Mouse (Mus musculus) hematopoietic stem cell, adult 5-6 weeks (primary cell): Measurements from ENCODE around the gene Rab3b. TPM values are rescaled to one million over a fixed set of nuclear protein-coding genes. Genes with fewer than 3 reads are reported as not detected.

ENCODE experiments used
- ATAC-seq, 2 experiments: fragments of 125-278 bp in 1 of 2; replicated peaks in 1 of 2; 2 replicates each; pipeline ENCODE4 v1.8.0; 2016 to 2017; ENCODE audit warnings: inconsistent platforms in 2 of 2, mild to moderate bottlenecking in 2 of 2, moderate number of reproducible peaks in 2 of 2, low read depth in 1 of 2, moderate TSS enrichment in 1 of 2; ENCODE audit not compliant: low FRiP score in 2 of 2, poor library complexity in 2 of 2, severe bottlenecking in 2 of 2, insufficient read depth in 1 of 2, low TSS enrichment in 1 of 2
- total RNA-seq: library from RNA; stranded (forward); fragments of 172-1452, 232-1000 nt; gene quantifications from 2 replicates; pipeline ENCODE4 v1.2.3, GENCODE M21; 2017

Rab3b gene
- total RNA-seq, 1 experiment from 2014 or later = not detected

DNA sequence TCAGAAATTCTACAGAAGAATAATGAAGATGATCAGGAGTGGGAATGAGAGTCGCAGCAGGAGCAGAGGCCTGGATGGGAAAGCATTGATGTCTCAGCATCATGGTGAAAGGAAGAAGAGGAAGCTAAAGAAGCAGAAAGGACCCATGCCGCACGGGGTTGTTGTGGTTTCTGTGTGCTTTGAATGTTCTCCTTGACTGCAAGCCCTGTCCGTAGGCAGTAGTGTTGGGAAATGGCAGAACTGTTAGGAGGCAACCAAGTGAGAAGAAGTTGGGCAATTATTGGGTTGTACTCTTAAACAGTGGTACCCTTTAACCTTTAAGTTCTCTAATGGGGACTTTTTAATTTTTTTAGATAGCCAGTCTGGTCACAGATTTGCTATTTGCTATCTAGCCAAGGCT lies 56.0 kb downstream of the Rab3b start:
- no peak; a peak in 1 of 4 replicates for ATAC-seq

DNA sequence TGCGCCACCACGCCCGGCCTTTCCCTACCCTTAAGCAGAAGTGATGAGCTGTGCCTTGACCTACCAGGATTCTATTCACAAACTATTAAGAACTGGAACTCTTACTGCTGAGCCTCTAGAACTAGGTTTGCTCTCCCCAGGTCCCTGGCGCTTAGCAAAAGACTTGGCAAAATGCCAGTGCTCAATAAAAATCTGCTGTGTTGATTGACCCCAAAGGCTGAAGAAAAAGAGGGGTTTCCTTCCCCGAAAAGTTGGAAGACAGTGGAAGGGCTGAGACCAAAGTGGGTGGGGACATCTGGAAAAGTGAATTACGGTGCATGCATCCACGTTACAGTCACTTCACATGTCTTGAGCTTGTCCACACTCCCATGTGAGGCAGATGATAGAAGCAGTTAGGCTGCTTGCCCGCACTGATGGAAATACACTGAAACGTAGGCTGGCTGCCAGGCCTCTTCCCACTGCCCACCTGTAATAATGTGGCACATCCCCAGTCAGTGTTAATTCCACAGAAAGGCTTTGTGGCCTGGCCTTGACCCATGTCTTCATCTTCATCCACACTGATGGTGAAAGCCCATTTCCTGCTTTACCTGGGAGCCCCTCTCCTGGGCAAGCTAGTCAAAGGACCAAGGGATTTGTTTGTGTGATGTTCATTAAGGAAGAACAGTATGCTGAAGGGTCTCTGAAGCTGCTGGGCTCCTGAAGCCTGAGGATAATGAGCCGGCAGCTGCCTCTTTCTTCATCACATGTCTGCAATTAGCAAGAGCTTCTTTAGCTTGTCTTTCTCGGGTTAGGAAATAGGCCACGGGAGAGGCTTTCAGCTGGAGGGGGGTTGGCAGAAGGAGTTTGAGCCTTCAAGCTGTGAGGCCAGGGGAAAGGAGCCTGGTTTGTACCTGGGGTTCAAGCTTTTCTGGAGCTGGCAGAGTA lies 59.2 kb downstream of the Rab3b start:
- ATAC-seq = no peak

DNA sequence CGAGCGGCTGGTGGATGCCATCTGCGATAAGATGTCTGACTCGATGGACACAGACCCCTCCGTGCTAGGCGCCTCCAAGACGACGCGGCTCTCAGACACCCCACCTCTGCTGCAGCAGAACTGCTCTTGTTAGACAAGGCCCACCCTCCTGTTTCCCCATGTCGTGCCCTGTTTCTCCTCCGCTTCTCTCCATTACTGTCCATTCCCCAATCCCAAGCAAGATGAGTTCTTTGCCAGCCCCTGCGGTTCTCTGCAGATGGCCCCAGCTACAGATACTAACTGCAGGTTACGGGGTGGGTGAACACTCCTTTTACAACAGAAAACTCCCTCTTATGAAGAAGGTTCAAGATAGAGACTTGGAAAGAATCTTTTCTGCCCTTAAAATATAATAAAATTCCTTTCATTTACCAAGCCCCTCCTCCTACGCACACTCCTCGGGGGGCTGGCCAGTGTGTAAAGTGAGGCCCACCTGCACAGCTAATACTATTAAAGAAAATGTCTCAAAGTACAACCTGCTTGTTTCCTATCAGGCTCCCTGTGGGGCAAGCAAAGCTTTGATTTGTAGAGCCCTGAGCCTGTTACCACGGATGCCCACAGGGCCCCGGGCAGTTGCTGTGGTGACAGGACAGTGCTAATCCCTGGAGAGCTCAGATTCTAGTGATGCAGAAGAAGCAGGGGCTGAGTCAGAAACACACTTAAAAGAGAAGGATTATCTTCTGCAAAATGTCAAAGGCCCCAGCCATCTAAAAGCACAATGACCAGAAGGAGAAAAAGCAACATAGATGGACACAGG lies 62.0 kb downstream of the Rab3b start:
- no peak for ATAC-seq

DNA sequence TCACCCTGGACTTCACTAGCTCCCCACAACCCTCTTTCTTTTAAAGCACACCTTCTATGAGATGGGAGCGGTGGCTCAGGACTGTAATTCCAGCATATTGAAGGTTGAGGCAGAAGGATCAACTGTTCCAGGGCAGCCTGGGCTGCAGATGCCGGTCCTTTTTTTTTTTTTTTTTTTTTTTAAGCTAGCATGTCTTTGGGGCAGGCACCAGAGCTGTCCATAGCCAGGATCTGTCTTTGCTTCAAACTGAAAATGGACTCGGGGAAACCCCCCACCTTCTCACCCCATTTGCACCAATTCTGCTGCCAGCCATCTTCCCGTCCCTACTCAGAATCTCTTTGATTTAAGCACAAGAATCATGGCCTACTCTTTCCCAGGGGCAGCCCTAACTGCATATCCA lies 63.3 kb downstream of the Rab3b start:
- no peak for ATAC-seq

DNA sequence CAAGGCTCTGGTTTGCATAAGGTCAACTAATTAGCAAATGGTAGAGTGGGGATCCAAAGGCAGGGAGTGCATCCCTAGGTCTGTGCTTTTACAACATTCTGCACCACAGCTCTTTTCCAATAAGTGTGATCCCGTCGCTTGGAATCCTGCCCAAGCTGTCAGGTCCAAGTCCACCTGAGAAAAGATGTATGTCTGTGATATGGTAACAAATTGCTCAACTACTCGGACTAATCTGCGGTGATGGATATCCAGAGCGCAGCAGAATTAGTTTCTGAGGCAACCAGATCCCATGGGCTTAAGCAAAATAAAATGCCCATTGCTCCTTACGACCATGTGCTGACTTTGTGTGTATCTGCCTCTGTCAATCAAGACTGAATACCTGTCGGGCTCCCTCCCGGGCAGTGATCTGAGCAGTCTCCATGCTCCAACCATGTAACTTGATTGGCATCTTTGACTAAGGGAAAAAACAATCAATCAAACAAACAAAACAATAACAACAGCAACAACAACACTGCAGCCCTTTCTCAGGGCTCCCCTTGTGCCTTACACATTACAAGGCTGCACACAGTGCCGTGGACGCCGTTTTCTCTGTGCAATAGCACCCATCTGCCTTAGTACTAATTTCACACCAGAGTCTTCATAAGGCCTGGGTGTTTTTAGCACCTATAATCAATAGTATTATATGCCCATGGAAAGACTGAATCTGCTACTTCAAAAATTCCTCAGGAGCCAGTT lies 64.3 kb downstream of the Rab3b start:
- ATAC-seq = no peak

DNA sequence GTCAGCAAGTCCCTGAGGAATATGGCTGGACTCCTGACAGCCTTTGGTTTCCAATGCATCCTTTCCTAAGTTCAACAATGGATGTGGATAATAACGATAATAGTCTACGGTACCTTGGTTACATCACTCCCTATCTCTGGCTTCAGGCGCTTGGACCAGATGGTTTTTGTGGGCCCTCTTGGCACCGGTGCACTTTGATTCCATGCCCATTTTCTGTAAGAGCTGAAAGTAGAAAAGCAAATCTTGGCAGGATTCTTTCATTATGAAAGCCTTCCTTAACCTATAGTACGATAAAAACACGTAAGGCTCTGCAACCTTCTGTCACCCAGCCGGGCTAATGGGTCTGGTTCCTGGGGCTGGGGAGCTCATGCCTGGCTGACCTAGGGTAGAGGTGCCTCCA lies 70.3 kb downstream of the Rab3b start:
- ATAC-seq = no peak

DNA sequence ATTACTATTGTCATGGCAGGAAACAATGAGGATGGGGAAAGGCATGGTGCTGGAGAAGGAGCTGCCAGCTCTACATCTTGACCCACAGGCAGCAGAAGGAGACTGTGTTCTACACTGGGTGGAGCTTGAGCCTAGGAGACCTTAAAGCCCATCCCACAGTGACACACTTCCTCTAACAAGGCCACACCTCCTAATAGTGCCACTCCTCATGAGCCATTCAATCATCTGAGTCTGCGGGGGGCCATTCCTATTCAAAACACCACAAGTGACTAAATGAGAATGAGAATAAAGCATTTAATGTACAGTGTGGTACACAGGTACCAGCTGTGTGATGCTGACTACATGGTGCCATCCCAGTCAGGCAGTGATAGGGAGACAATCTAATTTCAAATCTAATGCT lies 71.3 kb downstream of the Rab3b start:
- ATAC-seq = no peak

DNA sequence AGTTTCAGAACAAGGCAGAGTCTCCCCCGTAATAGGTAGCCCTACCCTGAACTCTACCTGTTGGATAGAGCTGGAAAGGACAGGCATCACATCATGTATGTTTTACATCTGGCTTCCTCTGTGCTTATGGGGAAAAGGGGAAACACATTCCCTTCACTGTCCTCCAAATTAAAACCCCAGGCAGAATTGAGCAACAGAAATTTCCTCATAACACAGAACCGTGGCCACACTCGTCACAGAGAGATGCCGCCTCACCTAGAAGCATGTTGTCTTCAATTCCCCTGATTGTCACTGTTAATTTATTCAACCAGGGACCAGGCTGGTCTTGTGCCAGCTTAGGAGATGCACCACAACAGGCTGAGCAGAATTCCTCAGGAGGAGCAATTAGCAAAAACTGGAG lies 72.8 kb downstream of the Rab3b start:
- ATAC-seq = peak in 1 of 2 experiments; percentile 17; a peak in 1 of 4 replicates

DNA sequence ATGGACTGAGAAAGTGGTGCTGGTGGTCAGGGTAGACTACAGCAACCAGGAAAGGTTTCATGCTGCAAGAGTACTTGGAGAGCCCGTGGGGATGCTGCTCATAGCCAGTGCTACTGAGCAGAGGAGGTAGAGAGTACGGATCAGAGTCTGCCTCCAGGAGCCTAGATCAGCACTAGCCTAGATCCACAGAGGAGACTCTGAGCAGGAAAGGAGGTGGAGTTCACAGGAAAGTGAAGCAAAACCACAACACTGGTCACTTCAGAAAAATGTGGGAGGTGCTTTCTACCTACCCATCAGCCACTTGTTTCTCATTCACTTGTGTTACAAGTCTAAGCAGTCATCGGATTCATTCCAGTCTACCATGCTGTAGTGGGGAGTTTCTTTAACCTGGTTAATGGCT lies 80.8 kb downstream of the Rab3b start:
- ATAC-seq = no peak

DNA sequence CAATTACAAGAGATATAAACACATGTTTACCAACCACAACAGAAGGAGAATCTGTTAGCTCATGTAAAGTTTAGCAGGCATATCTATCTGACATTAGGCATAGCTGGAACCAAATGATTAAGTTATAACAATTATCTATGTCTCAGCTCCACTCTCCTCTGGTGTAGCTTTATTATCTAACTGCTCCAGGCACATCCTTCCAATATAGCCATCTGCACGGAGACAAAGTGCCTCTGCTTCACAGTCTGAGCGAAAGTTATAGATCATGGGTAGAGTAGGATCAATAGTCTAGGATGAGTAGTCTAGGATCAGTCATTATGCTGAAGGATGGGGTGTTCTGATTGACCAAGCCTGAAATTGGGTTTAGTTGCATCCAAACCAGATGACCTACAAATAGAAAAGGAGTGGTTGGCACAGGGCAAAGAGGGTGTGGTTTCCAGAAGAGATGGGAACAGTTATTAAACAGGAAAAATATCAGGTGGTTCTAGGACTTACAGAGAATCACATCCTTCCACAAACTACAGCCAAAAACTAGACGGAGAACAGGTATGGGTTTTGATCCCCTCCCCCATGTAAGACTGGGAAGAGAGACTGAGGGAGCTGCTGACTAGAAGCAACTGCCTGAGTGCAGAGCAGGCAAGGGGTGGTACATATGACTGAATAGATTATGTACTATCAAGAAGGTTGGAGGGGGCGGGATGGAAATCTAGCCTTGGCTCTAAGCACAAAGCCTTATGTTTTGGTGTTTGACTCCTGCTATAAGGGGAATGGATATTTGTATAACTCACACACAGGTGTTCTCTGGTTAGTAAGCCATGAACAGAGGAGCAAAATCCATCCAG lies 82.0 kb downstream of the Rab3b start:
- ATAC-seq = peak in 1 of 2 experiments; percentile 36; a peak in 1 of 4 replicates

DNA sequence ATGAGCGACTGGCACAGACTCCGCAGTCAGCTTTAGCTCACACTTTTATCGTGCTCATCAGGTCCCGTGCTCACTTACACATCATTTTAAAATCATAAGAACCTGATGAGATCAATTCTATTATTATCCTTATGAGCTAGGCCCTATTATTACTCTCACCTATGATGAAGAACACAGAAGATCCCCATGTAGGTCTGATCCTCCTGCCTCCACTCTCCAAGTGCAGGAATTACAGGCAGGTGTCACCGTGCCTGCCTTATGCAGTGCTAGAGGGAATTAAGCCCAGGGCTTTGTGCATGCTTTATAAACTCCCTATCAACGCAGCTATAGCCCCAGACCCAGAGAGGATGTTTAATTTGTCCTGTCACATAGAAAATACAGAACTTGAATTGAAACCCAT lies 84.2 kb downstream of the Rab3b start:
- no peak for ATAC-seq

DNA sequence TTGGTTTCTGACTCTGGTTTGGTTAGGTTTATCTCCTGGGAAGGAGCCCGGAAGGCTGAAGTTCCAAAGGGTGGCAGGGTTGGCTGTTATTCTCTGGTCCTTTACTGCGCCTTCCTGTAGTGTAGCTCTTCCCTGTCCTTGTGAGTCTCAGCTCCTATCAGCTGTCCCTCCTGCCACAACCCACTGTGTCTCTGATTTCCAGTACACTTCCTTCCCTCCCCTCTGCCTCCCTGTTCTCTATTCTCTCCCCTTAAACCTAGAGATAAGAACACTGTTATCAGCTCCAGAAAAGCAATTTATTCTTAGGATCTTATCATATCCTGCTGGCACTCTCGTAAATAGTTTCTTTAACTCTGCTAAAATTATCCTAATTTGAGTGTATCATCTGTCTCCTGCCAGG lies 90.7 kb downstream of the Rab3b start:
- ATAC-seq = no peak

DNA sequence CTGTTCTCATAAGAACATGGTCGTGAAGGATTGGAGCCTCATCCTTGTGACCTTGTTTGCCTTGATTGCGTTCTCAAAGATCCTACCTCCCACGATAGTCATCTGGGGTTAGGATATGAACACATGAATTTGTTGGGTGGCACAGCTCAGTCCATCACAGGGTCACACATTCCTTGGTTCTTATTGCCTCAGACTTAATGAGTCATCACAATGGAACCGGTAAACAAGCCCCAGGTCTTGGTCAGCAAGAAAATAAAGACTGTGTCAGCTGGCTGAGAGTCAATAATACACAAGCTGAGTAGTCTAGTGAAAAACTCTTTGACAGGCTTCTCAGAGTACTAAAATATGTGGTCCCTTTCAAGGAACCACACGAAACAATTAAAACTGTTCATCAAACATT lies 92.2 kb downstream of the Rab3b start:
- ATAC-seq = no peak

DNA sequence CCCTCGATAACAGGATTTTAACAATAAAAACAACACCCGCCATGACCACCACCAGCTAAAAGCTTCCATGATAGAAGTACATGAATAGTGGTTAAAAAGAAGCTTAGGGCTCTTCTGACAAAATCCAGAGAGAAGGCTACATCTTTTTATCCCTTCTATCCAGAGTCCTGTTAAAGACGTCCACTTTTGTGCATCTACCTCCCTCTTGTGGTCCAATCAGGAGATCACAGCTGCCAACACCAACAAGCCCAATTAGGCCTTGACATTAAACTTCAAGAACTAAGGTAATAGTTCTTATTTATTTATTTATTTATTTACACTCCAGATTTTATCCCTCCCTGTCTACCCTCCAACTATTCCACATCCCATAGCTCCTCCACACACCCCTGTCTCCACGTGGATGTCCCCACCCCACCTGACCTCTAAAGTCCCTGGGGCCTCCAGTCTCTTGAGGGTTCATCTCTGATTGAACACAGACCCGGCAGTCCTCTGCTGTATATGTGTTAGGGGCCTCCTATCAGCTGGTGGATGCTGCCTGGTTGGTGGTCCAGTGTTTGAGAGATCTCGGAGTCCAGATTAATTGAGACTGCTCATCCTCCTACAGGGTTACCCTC lies 97.7 kb downstream of the Rab3b start:
- 0 out of 4 replicates have a peak, but pooled peaks of 1 of the 2 experiments have one; percentile 49 for ATAC-seq

DNA sequence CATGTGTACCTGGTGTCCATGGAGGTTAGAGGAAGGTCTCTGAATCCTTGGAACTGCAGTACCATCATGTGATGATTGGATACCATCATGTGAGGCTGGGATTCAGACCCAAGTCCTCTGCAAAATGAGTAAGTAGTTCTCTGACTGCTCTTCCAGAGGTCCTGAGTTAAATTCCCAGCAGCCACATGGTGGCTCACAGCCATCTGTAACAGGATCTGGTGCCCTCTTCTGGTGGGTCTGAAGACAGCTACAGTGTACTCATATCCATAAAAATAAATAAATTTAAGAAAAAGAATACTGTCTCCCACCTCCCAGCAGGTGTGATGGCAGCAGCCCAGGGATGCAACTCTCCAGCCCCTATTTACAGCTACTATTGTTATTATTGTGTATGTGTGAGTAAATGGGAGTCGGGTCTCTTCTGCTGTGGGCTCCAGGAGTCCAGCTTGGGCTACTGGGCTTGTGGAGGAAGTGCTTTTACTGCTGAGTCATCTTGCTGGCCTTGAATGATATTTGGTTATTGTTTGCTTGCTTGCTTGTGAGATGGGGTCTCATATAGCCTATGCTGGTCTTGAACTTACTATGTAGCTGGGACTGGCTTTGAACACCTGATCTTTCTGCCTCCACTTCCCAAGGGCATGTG lies 108.1 kb downstream of the Rab3b start:
- peak in 1 of 2 experiments; percentile 32; a peak in 1 of 4 replicates for ATAC-seq

DNA sequence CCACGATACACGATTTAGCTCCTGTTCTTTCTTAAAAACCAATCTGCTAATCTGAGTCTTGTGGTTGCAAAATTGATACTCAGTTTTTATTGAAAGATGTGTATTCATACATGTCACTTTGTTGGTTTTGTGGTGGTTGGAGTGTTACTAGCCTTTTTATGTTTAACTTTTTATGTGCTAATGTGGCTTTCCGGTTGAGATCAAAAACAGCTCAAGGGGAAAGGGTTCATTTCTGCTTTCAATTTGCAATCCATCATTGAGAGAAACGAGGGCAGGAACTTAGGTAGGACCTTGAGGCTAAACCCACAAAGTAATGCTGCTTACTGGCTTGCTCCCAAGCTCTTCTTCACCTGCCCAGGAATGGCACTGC lies 108.6 kb downstream of the Rab3b start:
- peak; percentile 17 to 51; a peak in 3 of 4 replicates for ATAC-seq
